Mouse (Mus musculus): ENCODE data around the gene St8sia6.

St8sia6 gene

GRCm38 (mm10) chr2:13722241-13722640 is 71.6 kb downstream of the St8sia6 start:
- Histone ChIP-seq H3K36me3 (ENCODE audit: insufficient read depth, low read length) (no peaks in the 10 kb centered on the region), H3K4me3 (replicated peaks; ENCODE audit: low read length) (no peak overlapping the region), H3K4me1 (replicated peaks; ENCODE audit: low read depth, low read length) (no peaks in the 10 kb centered on the region), H3K9me3 (ENCODE audit: low read length) (no peaks in the 10 kb centered on the region), H3K27me3 (ENCODE audit: insufficient read depth, low read length) (no peaks in the 10 kb centered on the region)
- no peak for TF ChIP-seq POU5F1 (IDR thresholded peaks at IDR 0.05; ENCODE audit: borderline replicate concordance, low read length)
- TF ChIP-seq NANOG (IDR thresholded peaks at IDR 0.05; ENCODE audit: borderline replicate concordance, low read length) = no peak
- TF ChIP-seq CTCF (conservative IDR thresholded peaks at IDR 0.05; ENCODE audit: low read length) = no peak

- H3K4me1 ChIP-seq (replicated peaks; ENCODE audit: low read depth, low read length) = no peaks in the 10 kb centered on the region
- TF ChIP-seq CTCF (conservative IDR thresholded peaks at IDR 0.05; ENCODE audit: low read length) (no peak), NANOG (IDR thresholded peaks at IDR 0.05; ENCODE audit: borderline replicate concordance, low read length) (no peak), POU5F1 (IDR thresholded peaks at IDR 0.05; ENCODE audit: borderline replicate concordance, low read length) (no peak)
- H3K4me3 ChIP-seq (replicated peaks; ENCODE audit: low read length) = no peak overlapping the region
- no peaks in the 10 kb centered on the region for H3K27me3 ChIP-seq (ENCODE audit: insufficient read depth, low read length)
- H3K36me3 ChIP-seq (ENCODE audit: insufficient read depth, low read length) = no peaks in the 10 kb centered on the region
- H3K9me3 ChIP-seq (ENCODE audit: low read length) = no peaks in the 10 kb centered on the region
These were observed 75.2 kb downstream of the St8sia6 start for GRCm38 (mm10) chr2:13718628-13719185.

DNA sequence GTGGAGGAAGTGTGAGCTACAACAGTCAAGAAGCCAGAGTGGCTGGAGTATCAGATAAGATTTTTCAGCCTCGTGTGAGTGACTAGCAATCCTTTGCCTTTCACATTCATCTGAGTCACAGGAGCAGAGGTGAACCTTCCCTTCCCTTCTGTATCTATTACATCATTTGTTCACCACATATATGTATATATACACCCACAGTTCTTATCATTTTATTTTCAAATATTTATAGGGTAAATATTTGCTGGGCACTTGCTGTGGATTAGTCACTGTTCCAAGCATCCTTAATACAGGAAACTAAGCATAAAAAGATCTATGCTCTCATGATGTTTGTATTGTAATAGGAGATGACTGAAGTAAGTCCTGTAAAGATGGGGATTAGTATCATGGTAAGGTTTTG is 85.1 kb downstream of the St8sia6 start:
- H3K36me3 ChIP-seq (ENCODE audit: insufficient read depth, low read length) = no peaks in the 10 kb centered on the region
- H3K4me3 ChIP-seq (replicated peaks; ENCODE audit: low read length) = no peak overlapping the region
- H3K9me3 ChIP-seq (ENCODE audit: low read length) = no peaks in the 10 kb centered on the region
- TF ChIP-seq CTCF (conservative IDR thresholded peaks at IDR 0.05; ENCODE audit: low read length) (no peak), NANOG (IDR thresholded peaks at IDR 0.05; ENCODE audit: borderline replicate concordance, low read length) (no peak), POU5F1 (IDR thresholded peaks at IDR 0.05; ENCODE audit: borderline replicate concordance, low read length) (no peak)
- no peaks in the 10 kb centered on the region for H3K27me3 ChIP-seq (ENCODE audit: insufficient read depth, low read length)
- no peaks in the 10 kb centered on the region for H3K4me1 ChIP-seq (replicated peaks; ENCODE audit: low read depth, low read length)

DNA sequence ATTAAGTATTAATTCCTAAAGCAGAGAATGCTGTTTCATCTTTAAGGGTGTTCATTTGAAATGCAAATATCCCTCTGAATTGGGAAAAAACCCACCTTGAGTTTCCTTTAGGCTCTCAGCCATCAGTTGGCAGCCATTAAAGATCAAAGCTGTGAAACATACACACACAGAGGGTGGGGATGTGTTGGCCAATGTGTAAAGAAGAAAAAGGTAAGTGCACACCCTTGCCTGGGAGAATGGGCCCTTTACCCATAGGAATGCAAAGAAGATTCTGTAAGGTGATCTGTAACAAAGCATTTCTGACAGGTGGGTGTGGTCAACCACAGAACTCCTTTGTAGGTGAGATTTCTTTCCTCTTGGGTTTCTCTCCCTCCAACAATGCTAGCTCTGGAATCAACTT is 96.3 kb downstream of the St8sia6 start:
- H3K36me3 ChIP-seq (ENCODE audit: insufficient read depth, low read length) = no peaks in the 10 kb centered on the region
- H3K4me3 ChIP-seq (replicated peaks; ENCODE audit: low read length) = no peak overlapping the region
- H3K9me3 ChIP-seq (ENCODE audit: low read length) = no peaks in the 10 kb centered on the region
- peaks cover 21% of the 10 kb centered on the region for H3K4me1 ChIP-seq (replicated peaks; ENCODE audit: low read depth, low read length)
- H3K27me3 ChIP-seq (ENCODE audit: insufficient read depth, low read length) = peaks cover 15% of the 10 kb centered on the region; the same call in 1 of the 2 replicates
- TF ChIP-seq NANOG (IDR thresholded peaks at IDR 0.05; ENCODE audit: borderline replicate concordance, low read length) = peak; percentile 89
- TF ChIP-seq CTCF (conservative IDR thresholded peaks at IDR 0.05; ENCODE audit: low read length) = no peak

- Histone ChIP-seq H3K4me3 (replicated peaks; ENCODE audit: low read length) (no peak overlapping the region), H3K4me1 (replicated peaks; ENCODE audit: low read depth, low read length) (peaks cover 21% of the 10 kb centered on the region), H3K27me3 (ENCODE audit: insufficient read depth, low read length) (peaks cover 14% of the 10 kb centered on the region; the same call in 1 of the 2 replicates), H3K9me3 (ENCODE audit: low read length) (no peaks in the 10 kb centered on the region), H3K36me3 (ENCODE audit: insufficient read depth, low read length) (no peaks in the 10 kb centered on the region)
- TF ChIP-seq CTCF (conservative IDR thresholded peaks at IDR 0.05; ENCODE audit: low read length) = no peak
- no peak for TF ChIP-seq POU5F1 (IDR thresholded peaks at IDR 0.05; ENCODE audit: borderline replicate concordance, low read length)
- no peak for TF ChIP-seq NANOG (IDR thresholded peaks at IDR 0.05; ENCODE audit: borderline replicate concordance, low read length)
These were observed 99.4 kb downstream of the St8sia6 start for GRCm38 (mm10) chr2:13694417-13694816.

DNA sequence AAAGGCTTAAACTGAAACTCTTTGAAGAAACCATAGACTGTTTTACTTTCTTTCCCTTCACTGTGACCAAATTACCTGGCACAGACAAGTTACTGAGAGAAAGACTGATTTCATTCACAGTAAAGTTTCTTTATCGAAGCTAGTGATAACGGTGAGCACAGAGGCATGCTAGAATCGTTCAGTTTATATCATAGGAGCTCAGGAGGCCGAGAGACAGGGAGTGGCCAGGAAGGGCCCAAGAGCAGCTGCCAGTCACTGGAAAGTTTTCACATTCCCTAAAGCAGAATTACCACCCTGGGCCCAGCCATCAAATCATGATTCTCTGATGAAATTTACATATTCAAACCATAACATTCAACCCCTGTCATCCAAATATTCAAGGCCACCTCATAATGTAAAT is 109.5 kb downstream of the St8sia6 start:
- H3K4me3 ChIP-seq (replicated peaks; ENCODE audit: low read length) = no peak overlapping the region
- H3K4me1 ChIP-seq (replicated peaks; ENCODE audit: low read depth, low read length) = no peaks in the 10 kb centered on the region
- no peaks in the 10 kb centered on the region for H3K27me3 ChIP-seq (ENCODE audit: insufficient read depth, low read length)
- TF ChIP-seq CTCF (conservative IDR thresholded peaks at IDR 0.05; ENCODE audit: low read length) (no peak), NANOG (IDR thresholded peaks at IDR 0.05; ENCODE audit: borderline replicate concordance, low read length) (no peak), POU5F1 (IDR thresholded peaks at IDR 0.05; ENCODE audit: borderline replicate concordance, low read length) (no peak)
- H3K9me3 ChIP-seq (ENCODE audit: low read length) = no peaks in the 10 kb centered on the region
- no peaks in the 10 kb centered on the region for H3K36me3 ChIP-seq (ENCODE audit: insufficient read depth, low read length)

- H3K4me1 ChIP-seq (replicated peaks; ENCODE audit: low read depth, low read length) = no peaks in the 10 kb centered on the region
- TF ChIP-seq POU5F1 (IDR thresholded peaks at IDR 0.05; ENCODE audit: borderline replicate concordance, low read length) (no peak), CTCF (conservative IDR thresholded peaks at IDR 0.05; ENCODE audit: low read length) (no peak), NANOG (IDR thresholded peaks at IDR 0.05; ENCODE audit: borderline replicate concordance, low read length) (no peak)
- H3K9me3 ChIP-seq (ENCODE audit: low read length) = no peaks in the 10 kb centered on the region
- H3K36me3 ChIP-seq (ENCODE audit: insufficient read depth, low read length) = no peaks in the 10 kb centered on the region
- H3K27me3 ChIP-seq (ENCODE audit: insufficient read depth, low read length) = no peaks in the 10 kb centered on the region
- H3K4me3 ChIP-seq (replicated peaks; ENCODE audit: low read length) = no peak overlapping the region
These were observed 110.7 kb downstream of the St8sia6 start for GRCm38 (mm10) chr2:13683205-13683570.

GRCm38 (mm10) chr2:13682488-13683204 is 111.2 kb downstream of the St8sia6 start:
- Histone ChIP-seq H3K4me3 (replicated peaks; ENCODE audit: low read length) (no peak overlapping the region), H3K27me3 (ENCODE audit: insufficient read depth, low read length) (no peaks in the 10 kb centered on the region), H3K4me1 (replicated peaks; ENCODE audit: low read depth, low read length) (no peaks in the 10 kb centered on the region), H3K36me3 (ENCODE audit: insufficient read depth, low read length) (no peaks in the 10 kb centered on the region), H3K9me3 (ENCODE audit: low read length) (no peaks in the 10 kb centered on the region)
- TF ChIP-seq POU5F1 (IDR thresholded peaks at IDR 0.05; ENCODE audit: borderline replicate concordance, low read length) = no peak
- no peak for TF ChIP-seq NANOG (IDR thresholded peaks at IDR 0.05; ENCODE audit: borderline replicate concordance, low read length)
- no peak for TF ChIP-seq CTCF (conservative IDR thresholded peaks at IDR 0.05; ENCODE audit: low read length)

Data from E14TG2a.4 (cell line).